Mouse (Mus musculus) lung, postnatal 0 days (tissue): ENCODE measurements around the gene Trp73.

Source experiments
- CTCF ChIP-seq: IDR thresholded peaks from 2 replicates; pipeline ENCODE4 v1.5.1; 2016; ENCODE audit warnings: antibody characterized with exemption, mild to moderate bottlenecking
- EP300 ChIP-seq: IDR thresholded peaks from 2 replicates; pipeline ENCODE4 v1.6.1; 2016; ENCODE audit warnings: antibody characterized with exemption, mild to moderate bottlenecking, control low read depth

DNA sequence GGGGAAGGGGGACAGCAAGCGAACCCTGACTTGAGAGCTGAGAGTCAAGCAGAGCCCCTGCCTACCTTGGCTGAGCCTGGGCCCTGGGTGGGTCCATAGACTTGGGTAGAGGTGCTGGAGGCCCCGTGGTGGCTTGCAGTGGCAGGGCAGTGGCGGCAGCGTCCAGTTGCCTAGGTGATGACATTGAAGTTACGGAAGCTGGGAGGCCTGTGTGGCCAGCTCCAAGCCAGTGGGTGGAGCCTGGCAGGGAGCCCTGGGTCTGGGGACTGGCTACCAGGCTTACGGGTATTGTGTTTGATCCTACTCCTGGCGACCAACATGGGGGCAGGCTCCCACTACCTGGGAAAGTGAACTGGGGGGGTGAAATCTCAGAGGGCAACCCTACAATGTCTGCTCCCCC lies 23.6 kb downstream of the Trp73 start:
- no peak for TF ChIP-seq CTCF
- TF ChIP-seq EP300, result no peak
